ENCODE assay signal across 8 mouse cellular contexts in genomic region chr4:142070840-142071239, GRCm38 (mm10). TPM values are rescaled to one million over a fixed set of nuclear protein-coding genes. Genes with fewer than 3 reads are reported as not detected.
DNase-seq lines count a peak whose midpoint lies in the region; ATAC-seq lines count a peak whose summit lies in the region.

No protein-coding gene starts in this region.

- ATAC-seq in kidney, embryonic 16.5 days (ENCODE audit: low FRiP score, low TSS enrichment) = no peak
- ATAC-seq in megakaryocyte progenitor cell, adult 5-6 weeks (replicated peaks; ENCODE audit: poor library complexity) = peak; percentile 19; the same call in 1 of the 2 replicates
- ATAC-seq in forebrain, embryonic 13.5 days = no peak

- peak overlapping the region; percentile 64; the same call in 1 of the 2 replicates for H3K27ac ChIP-seq in heart, embryonic 10.5 days
- H3K27ac ChIP-seq in kidney, embryonic 16.5 days (ENCODE audit: low read length) = 0 out of 2 replicates have a peak overlapping the region, but pooled peaks have one; percentile 19
- no peak overlapping the region; the same call in 1 of the 2 replicates for H3K27ac ChIP-seq in forebrain, embryonic 13.5 days

- H3K9ac ChIP-seq in kidney, embryonic 16.5 days (replicated peaks; ENCODE audit: low read length) = no peak overlapping the region
- no peak overlapping the region for H3K9ac ChIP-seq in forebrain, embryonic 13.5 days

- no peaks in the 10 kb centered on the region for H3K36me3 ChIP-seq in heart, embryonic 10.5 days
- no peaks in the 10 kb centered on the region for H3K36me3 ChIP-seq in kidney, embryonic 16.5 days (ENCODE audit: insufficient read depth, low read length)
- no peaks in the 10 kb centered on the region for H3K36me3 ChIP-seq in forebrain, embryonic 13.5 days (ENCODE audit: poor library complexity, severe bottlenecking)

- no peaks in the 10 kb centered on the region for H3K27me3 ChIP-seq in heart, embryonic 10.5 days (ENCODE audit: insufficient read depth, poor library complexity, severe bottlenecking)
- no peaks in the 10 kb centered on the region for H3K27me3 ChIP-seq in kidney, embryonic 16.5 days (ENCODE audit: insufficient read depth, low read length)
- H3K27me3 ChIP-seq in forebrain, embryonic 13.5 days = peaks cover 33% of the 10 kb centered on the region

- 15% methylated on average over 8 of the region's 8 CpGs for WGBS in heart, embryonic 10.5 days
- WGBS in kidney, embryonic 16.5 days = 18% methylated on average over 8 of the region's 8 CpGs
- 12% methylated on average over 8 of the region's 8 CpGs for WGBS in forebrain, embryonic 13.5 days

- no peaks in the 10 kb centered on the region for H3K9me3 ChIP-seq in heart, embryonic 10.5 days
- H3K9me3 ChIP-seq in kidney, embryonic 16.5 days (ENCODE audit: low read length) = no peaks in the 10 kb centered on the region
- H3K9me3 ChIP-seq in forebrain, embryonic 13.5 days (replicated peaks) = no peaks in the 10 kb centered on the region

- peaks cover 54% of the 10 kb centered on the region for H3K4me1 ChIP-seq in heart, embryonic 10.5 days
- peaks cover 40% of the 10 kb centered on the region for H3K4me1 ChIP-seq in kidney, embryonic 16.5 days (ENCODE audit: insufficient read depth, low read length)
- H3K4me1 ChIP-seq in forebrain, embryonic 13.5 days = peaks cover 15% of the 10 kb centered on the region

- H3K4me3 ChIP-seq in heart, embryonic 10.5 days = no peak overlapping the region
- H3K4me3 ChIP-seq in kidney, embryonic 16.5 days (ENCODE audit: low read length) = no peak overlapping the region
- no peak overlapping the region for H3K4me3 ChIP-seq in forebrain, embryonic 13.5 days

- intact Hi-C loops in heart, postnatal 25 days (cut with DNase I) = no loop called here
- intact Hi-C loops in left cerebral cortex, postnatal 25 days (cut with DNase I) = no loop called here

- no peak for DNase-seq in heart, embryonic 10.5 days (ENCODE audit: low spot score)
- DNase-seq in heart, postnatal 25 days (ENCODE audit: low spot score) = no peak
- peak; percentile 48 for DNase-seq in brain, adult 2 months (ENCODE audit: low read depth, low spot score)
- DNase-seq in right cerebral cortex, postnatal 10 days (ENCODE audit: low spot score in 2 of 2) = no peak
- DNase-seq in left cerebral cortex, postnatal 25 days (ENCODE audit: low spot score in 2 of 2) = no peak

- no peak overlapping the region for H3K4me2 ChIP-seq in kidney, embryonic 16.5 days (replicated peaks; ENCODE audit: low read depth, low read length)
- no peak overlapping the region for H3K4me2 ChIP-seq in forebrain, embryonic 13.5 days

RNA-seq across cellular contexts. Expression of gene Tmem51, which starts 13.3 kb away (rescaled TPM):
- 21.0 and 25.9 TPM in 2 replicates for polyA plus RNA-seq in heart, embryonic 10.5 days (2016; fragmentation: Nextera tagmentation; extraction: Ambion mirVana)
- 1 to 10 TPM; 7.3 to 8.6 TPM for total RNA-seq in heart, postnatal 25 days (2021)
- polyA plus RNA-seq in kidney, embryonic 16.5 days (2015; fragmentation: Nextera tagmentation; extraction: Ambion mirVana) = 41.6 and 42.7 TPM in 2 replicates
- 0.47 TPM in 1 of 2 replicates, not detected in the other for total RNA-seq in megakaryocyte progenitor cell, adult 5-6 weeks (2015)
- total RNA-seq in megakaryocyte progenitor cell, adult 5-6 weeks (2017) = 0.41 and 0.87 TPM in 2 replicates
- 3.4 and 4.5 TPM in 2 replicates for polyA plus RNA-seq in forebrain, embryonic 13.5 days (2015; fragmentation: Nextera tagmentation; extraction: Ambion mirVana)
- total RNA-seq in left cerebral cortex, postnatal 25 days (2021) = 1 to 10 TPM; 3.9 to 4.6 TPM

RNA-seq across cellular contexts. Expression of gene Fhad1, which starts 56.0 kb away (rescaled TPM):
- 3.4 and 5.2 TPM in 2 replicates for polyA plus RNA-seq in heart, embryonic 10.5 days (2016; fragmentation: Nextera tagmentation; extraction: Ambion mirVana)
- under 1 TPM; 0.05 to 0.31 TPM for total RNA-seq in heart, postnatal 25 days (2021)
- 0.74 and 1.0 TPM in 2 replicates for polyA plus RNA-seq in kidney, embryonic 16.5 days (2015; fragmentation: Nextera tagmentation; extraction: Ambion mirVana)
- 0.20 TPM in 1 of 2 replicates, not detected in the other for total RNA-seq in megakaryocyte progenitor cell, adult 5-6 weeks (2015)
- total RNA-seq in megakaryocyte progenitor cell, adult 5-6 weeks (2017) = 1.2 TPM in 1 of 2 replicates, not detected in the other
- polyA plus RNA-seq in forebrain, embryonic 13.5 days (2015; fragmentation: Nextera tagmentation; extraction: Ambion mirVana) = 1.5 and 3.0 TPM in 2 replicates
- 1 to 10 TPM; 4.6 to 5.1 TPM for total RNA-seq in left cerebral cortex, postnatal 25 days (2021)
